Mouse (Mus musculus): ENCODE measurements around the gene Ankrd9. TPM values are rescaled to one million over a fixed set of nuclear protein-coding genes. Genes with fewer than 3 reads are reported as not detected.
A peak's percentile ranks its signal among the peaks of the same experiment; 100 is the strongest.

Gene Ankrd9
- polyA plus RNA-seq, 1 experiment from 2014 or later: 10.8 TPM

DNA sequence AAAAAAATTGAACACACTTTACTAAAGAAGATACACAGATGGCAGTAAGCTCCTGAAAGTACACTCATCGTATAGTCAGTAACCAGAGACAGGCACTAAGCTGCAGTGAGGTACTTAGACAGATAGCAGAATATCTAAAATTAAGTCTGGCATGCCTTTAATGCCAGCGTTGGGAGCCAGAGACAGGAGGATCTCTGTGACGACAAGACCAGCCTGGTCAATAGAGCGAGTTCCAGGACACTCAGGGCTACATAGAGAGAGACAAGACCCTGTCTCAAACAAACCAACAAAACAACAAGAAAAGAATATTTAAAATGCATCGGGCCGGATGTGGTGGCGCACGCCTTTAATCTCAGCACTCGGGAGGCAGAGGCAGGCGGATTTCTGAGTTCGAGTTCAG is 19.3 kb upstream of the Ankrd9 start:
- Histone ChIP-seq H3K9ac (ENCODE audit: low read length) (no peak overlapping the region), H3K36me3 (ENCODE audit: control insufficient read depth, insufficient read depth, low read length) (no peaks in the 10 kb centered on the region), H3K27ac (replicated peaks in 1 of 2; ENCODE audit: control insufficient read depth in 1 of 2, insufficient read depth in 1 of 2, low read depth in 2 of 2, low read length in 2 of 2) (no peak overlapping the region), H3K4me1 (ENCODE audit: control insufficient read depth in 2 of 2, insufficient read depth in 2 of 2, low read length in 2 of 2) (no peaks in the 10 kb centered on the region), H3K4me3 (ENCODE audit: control insufficient read depth in 1 of 2, insufficient read depth in 1 of 2, low read depth in 1 of 2, low read length in 2 of 2) (no peak overlapping the region), H3K4me2 (ENCODE audit: low read length) (no peak overlapping the region), H3K9me3 (ENCODE audit: control insufficient read depth, low read length) (peaks cover 10% of the 10 kb centered on the region), H3K27me3 (ENCODE audit: control insufficient read depth, insufficient read depth, low read length) (no peaks in the 10 kb centered on the region)
- 95% methylated on average over 11 of the region's 11 CpGs for WGBS
- no peak for ATAC-seq (ENCODE audit: insufficient number of reproducible peaks, insufficient read depth, low FRiP score, low read depth)

DNA sequence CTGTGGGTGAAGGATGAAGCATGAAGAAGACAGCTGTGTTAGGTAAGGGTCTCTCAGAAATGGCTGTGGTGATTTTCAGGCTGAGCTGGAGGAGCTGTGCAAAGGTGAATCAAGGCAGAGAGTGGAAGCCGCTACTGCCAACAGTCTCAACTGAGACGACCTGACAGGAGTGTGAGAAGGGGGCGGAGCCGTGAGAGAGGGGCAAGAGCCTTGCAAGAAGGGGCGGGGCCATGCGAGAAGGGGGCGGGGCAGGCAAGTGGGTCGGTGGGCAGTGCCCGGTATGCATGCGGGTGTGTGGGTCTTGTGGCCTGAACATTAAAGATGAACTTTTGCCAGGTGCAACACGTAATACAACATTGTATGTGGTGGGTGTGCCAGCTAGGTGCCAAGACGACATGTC is 15.8 kb upstream of the Ankrd9 start:
- no peaks in the 10 kb centered on the region for H3K27me3 ChIP-seq (ENCODE audit: control insufficient read depth, insufficient read depth, low read length)
- peaks cover 3 to 11% of the 10 kb centered on the region in 2 experiments; a peak in 2 of 4 replicates for H3K4me1 ChIP-seq (ENCODE audit: control insufficient read depth in 2 of 2, insufficient read depth in 2 of 2, low read length in 2 of 2)
- no peak overlapping the region for H3K9ac ChIP-seq (ENCODE audit: low read length)
- peaks cover 10% of the 10 kb centered on the region for H3K9me3 ChIP-seq (ENCODE audit: control insufficient read depth, low read length)
- no peak overlapping the region for H3K27ac ChIP-seq (replicated peaks in 1 of 2; ENCODE audit: control insufficient read depth in 1 of 2, insufficient read depth in 1 of 2, low read depth in 2 of 2, low read length in 2 of 2)
- H3K4me2 ChIP-seq (ENCODE audit: low read length): no peak overlapping the region
- 35% methylated on average over 12 of the region's 12 CpGs for WGBS
- ATAC-seq (ENCODE audit: insufficient number of reproducible peaks, insufficient read depth, low FRiP score, low read depth): no peak
- H3K4me3 ChIP-seq (ENCODE audit: control insufficient read depth in 1 of 2, insufficient read depth in 1 of 2, low read depth in 1 of 2, low read length in 2 of 2): no peak overlapping the region
- H3K36me3 ChIP-seq (ENCODE audit: control insufficient read depth, insufficient read depth, low read length): no peaks in the 10 kb centered on the region

DNA sequence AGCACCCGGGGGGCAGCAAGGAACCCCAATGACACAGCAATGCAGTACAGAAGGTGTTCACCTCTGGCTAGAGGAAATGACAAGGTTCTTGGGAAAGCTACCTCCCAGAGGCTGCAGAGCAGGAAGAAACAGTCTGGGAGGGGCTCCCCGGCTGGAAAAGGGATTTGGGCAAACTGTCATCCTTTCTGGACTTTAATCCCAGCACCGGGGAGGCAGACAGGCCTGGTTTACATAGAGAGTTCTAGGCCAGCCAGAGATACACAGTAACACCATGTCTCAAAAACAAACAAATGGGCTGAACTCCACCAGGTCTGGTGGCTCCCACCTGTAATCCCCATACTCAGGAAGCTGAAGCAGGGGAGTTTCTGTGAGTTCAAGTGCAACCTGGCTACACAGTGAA is 14.4 kb upstream of the Ankrd9 start:
- H3K4me2 ChIP-seq (ENCODE audit: low read length): no peak overlapping the region
- H3K27me3 ChIP-seq (ENCODE audit: control insufficient read depth, insufficient read depth, low read length): no peaks in the 10 kb centered on the region
- peaks cover 3 to 11% of the 10 kb centered on the region in 2 experiments; a peak in 2 of 4 replicates for H3K4me1 ChIP-seq (ENCODE audit: control insufficient read depth in 2 of 2, insufficient read depth in 2 of 2, low read length in 2 of 2)
- 91% methylated on average over 3 of the region's 3 CpGs for WGBS
- no peak for ATAC-seq (ENCODE audit: insufficient number of reproducible peaks, insufficient read depth, low FRiP score, low read depth)
- H3K9me3 ChIP-seq (ENCODE audit: control insufficient read depth, low read length): peaks cover 7% of the 10 kb centered on the region
- no peak overlapping the region for H3K4me3 ChIP-seq (ENCODE audit: control insufficient read depth in 1 of 2, insufficient read depth in 1 of 2, low read depth in 1 of 2, low read length in 2 of 2)
- no peaks in the 10 kb centered on the region for H3K36me3 ChIP-seq (ENCODE audit: control insufficient read depth, insufficient read depth, low read length)
- no peak overlapping the region for H3K27ac ChIP-seq (replicated peaks in 1 of 2; ENCODE audit: control insufficient read depth in 1 of 2, insufficient read depth in 1 of 2, low read depth in 2 of 2, low read length in 2 of 2)
- no peak overlapping the region for H3K9ac ChIP-seq (ENCODE audit: low read length)

DNA sequence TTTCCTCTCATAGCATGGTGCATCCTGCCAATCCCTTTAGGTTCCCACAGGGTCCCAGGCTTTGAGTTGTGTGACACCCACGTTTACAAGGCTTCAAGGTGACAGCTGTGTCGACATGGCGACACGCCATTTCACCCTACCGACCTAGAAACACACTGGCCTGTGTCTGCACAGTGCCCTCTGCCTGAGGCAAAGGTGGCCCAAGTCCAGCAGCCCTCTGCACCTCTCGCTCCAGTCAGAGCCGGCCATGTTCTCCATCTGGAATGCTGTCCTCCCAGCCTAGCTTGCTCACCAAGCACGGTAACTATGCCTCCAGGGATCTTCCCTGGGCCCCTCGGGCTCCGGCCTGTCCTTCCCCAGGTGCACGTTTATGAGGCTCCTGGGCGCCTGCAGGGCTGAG is 13.9 kb upstream of the Ankrd9 start:
- H3K4me3 ChIP-seq (ENCODE audit: control insufficient read depth in 1 of 2, insufficient read depth in 1 of 2, low read depth in 1 of 2, low read length in 2 of 2): peak overlapping the region; percentile 49 to 74; a peak in 2 of 4 replicates
- peak overlapping the region in 1 of 2 experiments; percentile 83; a peak in 1 of 4 replicates for H3K27ac ChIP-seq (replicated peaks in 1 of 2; ENCODE audit: control insufficient read depth in 1 of 2, insufficient read depth in 1 of 2, low read depth in 2 of 2, low read length in 2 of 2)
- peaks cover 3 to 11% of the 10 kb centered on the region in 2 experiments; a peak in 2 of 4 replicates for H3K4me1 ChIP-seq (ENCODE audit: control insufficient read depth in 2 of 2, insufficient read depth in 2 of 2, low read length in 2 of 2)
- no peaks in the 10 kb centered on the region for H3K36me3 ChIP-seq (ENCODE audit: control insufficient read depth, insufficient read depth, low read length)
- H3K9me3 ChIP-seq (ENCODE audit: control insufficient read depth, low read length): peaks cover 2% of the 10 kb centered on the region
- 76% methylated on average over 12 of the region's 12 CpGs for WGBS
- H3K4me2 ChIP-seq (ENCODE audit: low read length): peak overlapping the region; percentile 78
- no peaks in the 10 kb centered on the region for H3K27me3 ChIP-seq (ENCODE audit: control insufficient read depth, insufficient read depth, low read length)
- peak overlapping the region; percentile 73 for H3K9ac ChIP-seq (ENCODE audit: low read length)
- ATAC-seq (ENCODE audit: insufficient number of reproducible peaks, insufficient read depth, low FRiP score, low read depth): no peak

DNA sequence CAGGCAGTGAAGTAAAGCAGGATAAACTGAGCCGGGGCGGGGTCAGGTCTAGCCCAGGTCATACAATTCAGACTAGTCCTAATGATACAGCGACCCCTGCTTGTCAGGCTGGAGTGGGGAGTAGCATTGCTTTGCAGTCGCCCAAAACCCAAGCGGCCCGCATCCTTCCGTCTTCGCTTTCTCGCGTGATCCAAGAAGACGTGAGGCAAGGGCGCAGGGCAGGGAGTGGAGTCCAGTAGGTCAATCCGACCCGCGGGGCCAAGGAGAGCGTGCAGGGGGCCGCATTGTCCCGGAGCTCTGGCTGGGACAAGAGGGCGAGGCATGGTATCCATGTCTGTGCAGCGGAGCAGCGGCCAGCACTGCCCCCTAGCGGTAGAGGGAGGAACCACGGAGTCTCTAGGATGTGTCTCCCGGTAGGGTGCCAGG is 13.3 kb upstream of the Ankrd9 start:
- Histone ChIP-seq H3K36me3 (ENCODE audit: control insufficient read depth, insufficient read depth, low read length) (no peaks in the 10 kb centered on the region), H3K9ac (ENCODE audit: low read length) (peak overlapping the region; percentile 73), H3K4me2 (ENCODE audit: low read length) (peak overlapping the region; percentile 78), H3K27ac (replicated peaks in 1 of 2; ENCODE audit: control insufficient read depth in 1 of 2, insufficient read depth in 1 of 2, low read depth in 2 of 2, low read length in 2 of 2) (peak overlapping the region; percentile 80 to 83), H3K4me1 (ENCODE audit: control insufficient read depth in 2 of 2, insufficient read depth in 2 of 2, low read length in 2 of 2) (peaks cover 3 to 11% of the 10 kb centered on the region in 2 experiments; a peak in 2 of 4 replicates), H3K4me3 (ENCODE audit: control insufficient read depth in 1 of 2, insufficient read depth in 1 of 2, low read depth in 1 of 2, low read length in 2 of 2) (peak overlapping the region; percentile 49 to 74), H3K27me3 (ENCODE audit: control insufficient read depth, insufficient read depth, low read length) (no peaks in the 10 kb centered on the region), H3K9me3 (ENCODE audit: control insufficient read depth, low read length) (no peaks in the 10 kb centered on the region)
- under 1% methylated on average over 23 of the region's 24 CpGs for WGBS
- peak; percentile 84 for ATAC-seq (ENCODE audit: insufficient number of reproducible peaks, insufficient read depth, low FRiP score, low read depth)

DNA sequence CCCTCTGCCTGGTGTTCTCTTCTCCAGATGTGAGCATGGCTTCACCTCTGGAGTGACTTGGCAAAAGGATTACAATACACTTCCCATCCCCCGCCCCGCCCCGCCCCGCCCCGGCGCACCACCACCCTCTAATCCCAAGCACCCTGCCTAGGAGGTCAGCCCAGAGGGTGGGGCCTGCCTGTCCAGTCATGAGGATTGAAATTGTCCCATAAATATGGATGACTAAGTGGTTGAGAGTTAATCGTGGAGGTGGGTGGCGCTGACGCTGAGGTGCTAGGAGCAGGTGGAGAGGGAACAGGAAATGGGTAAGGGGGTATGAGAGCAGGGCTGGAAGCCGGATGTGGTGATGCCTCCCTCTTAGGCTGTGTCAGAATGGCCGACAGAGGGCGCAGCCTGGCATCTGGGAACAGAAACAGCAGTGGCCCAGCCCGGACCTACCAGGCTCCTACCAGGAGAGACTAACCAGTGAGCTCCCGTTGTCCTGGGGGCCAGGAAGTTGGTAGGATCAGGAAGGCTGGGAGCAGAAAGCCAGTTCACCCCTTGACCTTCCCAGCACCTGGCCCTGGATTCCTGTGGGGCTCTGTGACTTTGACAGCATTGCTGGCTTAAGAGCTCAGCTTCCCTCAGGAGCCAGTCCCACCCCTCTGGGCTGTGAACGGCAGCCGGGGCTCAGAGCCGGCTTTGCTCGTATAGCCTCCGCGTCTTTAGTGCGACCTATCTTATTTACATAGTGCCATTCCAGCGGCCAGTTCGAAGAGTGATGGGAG is 12.7 kb upstream of the Ankrd9 start:
- WGBS: 4% methylated on average over 23 of the region's 23 CpGs

DNA sequence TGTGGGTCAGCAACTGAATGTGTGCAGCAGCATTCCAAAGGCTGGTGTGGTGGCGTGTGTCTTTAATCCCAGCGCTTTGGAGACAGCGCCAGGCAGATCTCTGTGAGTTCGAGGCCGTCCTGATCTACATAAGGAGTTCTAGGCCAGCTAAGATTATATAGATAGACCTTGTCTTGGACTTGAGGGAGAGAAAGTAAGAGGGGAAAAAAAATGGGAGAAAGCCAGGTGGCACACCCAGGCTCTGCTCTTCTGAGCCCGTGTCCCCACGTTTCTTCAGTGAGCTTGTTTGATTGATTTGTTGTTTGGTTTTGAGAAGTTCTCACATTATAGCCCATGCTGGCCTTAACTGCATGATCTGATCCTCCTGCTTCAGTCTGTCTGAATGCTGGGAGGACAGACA is 11.7 kb upstream of the Ankrd9 start:
- ATAC-seq (ENCODE audit: insufficient number of reproducible peaks, insufficient read depth, low FRiP score, low read depth): no peak
- Histone ChIP-seq H3K4me3 (ENCODE audit: control insufficient read depth in 1 of 2, insufficient read depth in 1 of 2, low read depth in 1 of 2, low read length in 2 of 2) (no peak overlapping the region), H3K27ac (replicated peaks in 1 of 2; ENCODE audit: control insufficient read depth in 1 of 2, insufficient read depth in 1 of 2, low read depth in 2 of 2, low read length in 2 of 2) (no peak overlapping the region), H3K9me3 (ENCODE audit: control insufficient read depth, low read length) (no peaks in the 10 kb centered on the region), H3K4me1 (ENCODE audit: control insufficient read depth in 2 of 2, insufficient read depth in 2 of 2, low read length in 2 of 2) (peaks cover 3 to 11% of the 10 kb centered on the region in 2 experiments; a peak in 2 of 4 replicates), H3K27me3 (ENCODE audit: control insufficient read depth, insufficient read depth, low read length) (no peaks in the 10 kb centered on the region), H3K9ac (ENCODE audit: low read length) (no peak overlapping the region), H3K4me2 (ENCODE audit: low read length) (no peak overlapping the region), H3K36me3 (ENCODE audit: control insufficient read depth, insufficient read depth, low read length) (no peaks in the 10 kb centered on the region)
- WGBS: 88% methylated on average over 7 of the region's 7 CpGs

More for the DNA sequence above, 12.7 kb upstream of the Ankrd9 start:
- Histone ChIP-seq H3K27ac (replicated peaks in 1 of 2; ENCODE audit: control insufficient read depth in 1 of 2, insufficient read depth in 1 of 2, low read depth in 2 of 2, low read length in 2 of 2) (peak overlapping the region; percentile 44 to 83), H3K36me3 (ENCODE audit: control insufficient read depth, insufficient read depth, low read length) (no peaks in the 10 kb centered on the region), H3K4me2 (ENCODE audit: low read length) (peak overlapping the region; percentile 78), H3K27me3 (ENCODE audit: control insufficient read depth, insufficient read depth, low read length) (no peaks in the 10 kb centered on the region), H3K4me3 (ENCODE audit: control insufficient read depth in 1 of 2, insufficient read depth in 1 of 2, low read depth in 1 of 2, low read length in 2 of 2) (peak overlapping the region; percentile 49 to 74), H3K9ac (ENCODE audit: low read length) (peak overlapping the region; percentile 73), H3K9me3 (ENCODE audit: control insufficient read depth, low read length) (no peaks in the 10 kb centered on the region), H3K4me1 (ENCODE audit: control insufficient read depth in 2 of 2, insufficient read depth in 2 of 2, low read length in 2 of 2) (peaks cover 3 to 11% of the 10 kb centered on the region in 2 experiments; a peak in 2 of 4 replicates)
- peak; percentile 77 for ATAC-seq (ENCODE audit: insufficient number of reproducible peaks, insufficient read depth, low FRiP score, low read depth)

Data from heart, embryonic 14.5 days (tissue).